In the genomic region with DNA sequence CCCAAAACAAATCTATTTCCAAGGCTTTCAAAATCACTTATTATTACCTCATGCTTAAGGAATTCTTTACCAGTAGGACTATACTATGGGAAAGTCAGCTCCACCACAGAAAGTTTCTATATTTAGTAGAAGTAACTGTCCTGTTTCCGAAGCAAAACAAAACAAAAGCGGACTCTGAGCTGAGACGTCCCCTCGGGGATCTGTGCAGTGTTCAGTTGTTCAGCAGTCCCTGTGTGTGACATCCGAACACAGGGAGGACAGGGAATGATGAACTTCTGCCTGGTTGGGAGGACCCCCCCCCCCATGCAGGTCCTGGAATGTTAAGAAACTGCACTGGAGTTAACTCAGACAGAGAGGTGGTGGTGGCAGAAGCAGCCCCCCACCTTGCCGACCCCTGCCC, we compare ENCODE assay signal across 15 mouse cellular contexts. TPM values are rescaled to one million over a fixed set of nuclear protein-coding genes. Genes with fewer than 3 reads are reported as not detected.
DNase-seq lines count a peak whose midpoint lies in the region; ATAC-seq and TF ChIP-seq lines count a peak whose summit lies in the region.
"Had no signal": no experiment of that assay in that cellular context is flagged by ENCODE, and none has a peak within 500 bp of the region (broad histone marks: within the 10 kb centered on the region; RNA-seq: fewer than 3 reads in every experiment).

No protein-coding gene starts in this region.

- 14% methylated on average over 6 of the region's 6 CpGs for WGBS in heart, embryonic 15.5 days
- 37% methylated on average over 6 of the region's 6 CpGs for WGBS in lung, postnatal 0 days
- 32% methylated on average over 6 of the region's 6 CpGs for WGBS in intestine, embryonic 15.5 days
- WGBS in stomach, postnatal 0 days = 29% methylated on average over 6 of the region's 6 CpGs

- H3K9ac ChIP-seq in heart, embryonic 15.5 days = no peak overlapping the region
- H3K9ac ChIP-seq in lung, postnatal 0 days (replicated peaks; ENCODE audit: low read depth) = no peak overlapping the region
- H3K9ac ChIP-seq in intestine, embryonic 15.5 days = no peak overlapping the region
- H3K9ac ChIP-seq in stomach, postnatal 0 days (ENCODE audit: low read length) = no peak overlapping the region
- H3K9ac ChIP-seq: liver, embryonic 13.5 days had no signal

- no peaks in the 10 kb centered on the region for H3K9me3 ChIP-seq in heart, embryonic 15.5 days (replicated peaks)
- H3K9me3 ChIP-seq in lung, postnatal 0 days (ENCODE audit: low read length) = no peaks in the 10 kb centered on the region
- H3K9me3 ChIP-seq in intestine, embryonic 15.5 days = no peaks in the 10 kb centered on the region
- H3K9me3 ChIP-seq in stomach, postnatal 0 days (ENCODE audit: control insufficient read depth, low read length) = no peaks in the 10 kb centered on the region
- H3K9me3 ChIP-seq: hindbrain, embryonic 10.5 days; liver, embryonic 13.5 days had no signal

- ATAC-seq in heart, embryonic 15.5 days (replicated peaks; ENCODE audit: insufficient number of reproducible peaks, insufficient read depth, low FRiP score, low read depth) = 0 out of 2 replicates have a peak, but pooled peaks have one; percentile 14
- peak; percentile 11; the same call in 1 of the 2 replicates for ATAC-seq in lung, postnatal 0 days
- peak; percentile 50; the same call in 1 of the 2 replicates for ATAC-seq in intestine, embryonic 15.5 days
- 0 out of 2 replicates have a peak, but pooled peaks have one; percentile 40 for ATAC-seq in stomach, postnatal 0 days (ENCODE audit: low FRiP score, low TSS enrichment)
- no peak for ATAC-seq in monocyte, adult 5-6 weeks (replicated peaks; ENCODE audit: insufficient number of reproducible peaks, low FRiP score, low TSS enrichment, poor library complexity, severe bottlenecking)
- ATAC-seq: CD4-positive, CD25-positive, alpha-beta regulatory T cell, adult 4 months had no signal

- H3K27me3 ChIP-seq in heart, embryonic 15.5 days = no peaks in the 10 kb centered on the region
- no peaks in the 10 kb centered on the region for H3K27me3 ChIP-seq in lung, postnatal 0 days (replicated peaks; ENCODE audit: insufficient read depth, low read length)
- no peaks in the 10 kb centered on the region for H3K27me3 ChIP-seq in intestine, embryonic 15.5 days (replicated peaks)
- no peaks in the 10 kb centered on the region for H3K27me3 ChIP-seq in stomach, postnatal 0 days (ENCODE audit: control insufficient read depth, insufficient read depth, low read length)
- H3K27me3 ChIP-seq: liver, embryonic 13.5 days had no signal

- no peak for TF ChIP-seq EP300 in lung, postnatal 0 days (IDR thresholded peaks at IDR 0.05)
- TF ChIP-seq EP300 in stomach, postnatal 0 days (optimal IDR thresholded peaks at IDR 0.05) = no peak

- peak overlapping the region; percentile 29 for H3K27ac ChIP-seq in heart, embryonic 15.5 days
- H3K27ac ChIP-seq in lung, postnatal 0 days (ENCODE audit: low read length) = no peak overlapping the region
- peak overlapping the region; percentile 51 for H3K27ac ChIP-seq in intestine, embryonic 15.5 days
- no peak overlapping the region for H3K27ac ChIP-seq in stomach, postnatal 0 days (replicated peaks)
- H3K27ac ChIP-seq: hindbrain, embryonic 10.5 days; liver, embryonic 13.5 days had no signal

- H3K4me1 ChIP-seq in heart, embryonic 15.5 days (replicated peaks) = peaks cover 22% of the 10 kb centered on the region
- no peaks in the 10 kb centered on the region; the same call in 1 of the 2 replicates for H3K4me1 ChIP-seq in lung, postnatal 0 days (ENCODE audit: insufficient read depth, low read depth, low read length)
- H3K4me1 ChIP-seq in intestine, embryonic 15.5 days (replicated peaks) = peaks cover 6% of the 10 kb centered on the region
- no peaks in the 10 kb centered on the region for H3K4me1 ChIP-seq in stomach, postnatal 0 days (replicated peaks; ENCODE audit: control insufficient read depth, insufficient read depth)

- DNase-seq in heart, postnatal 4 days = no peak
- no peak for DNase-seq in lung, postnatal 0 days (ENCODE audit: low spot score)
- DNase-seq in lung, postnatal 4 days = no peak
- DNase-seq in stomach, postnatal 0 days (ENCODE audit: low spot score) = no peak
- DNase-seq: adrenal gland, adult 2 months; cerebellum, adult 2 months; gastrocnemius, postnatal 14 days; liver, embryonic 13.5 days; midbrain, embryonic 14.5 days; right cerebral cortex, postnatal 14 days had no signal

- TF ChIP-seq CTCF in lung, postnatal 0 days (IDR thresholded peaks at IDR 0.05) = no peak
- no peak for TF ChIP-seq CTCF in stomach, postnatal 0 days (IDR thresholded peaks at IDR 0.05; ENCODE audit: low read depth)

- H3K36me3 ChIP-seq in heart, embryonic 15.5 days = no peaks in the 10 kb centered on the region
- 0 out of 2 replicates have a peak, but pooled peaks cover 3% of the 10 kb centered on the region for H3K36me3 ChIP-seq in lung, postnatal 0 days (ENCODE audit: insufficient read depth, low read length)
- H3K36me3 ChIP-seq in intestine, embryonic 15.5 days = no peaks in the 10 kb centered on the region
- no peaks in the 10 kb centered on the region for H3K36me3 ChIP-seq in stomach, postnatal 0 days (ENCODE audit: control insufficient read depth, insufficient read depth, low read length)

- H3K4me3 ChIP-seq in heart, embryonic 15.5 days = no peak overlapping the region
- H3K4me3 ChIP-seq in lung, postnatal 0 days (ENCODE audit: low read depth, low read length) = no peak overlapping the region
- H3K4me3 ChIP-seq in intestine, embryonic 15.5 days (replicated peaks) = no peak overlapping the region
- H3K4me3 ChIP-seq in stomach, postnatal 0 days (ENCODE audit: low read depth, low read length) = no peak overlapping the region
- H3K4me3 ChIP-seq: hindbrain, embryonic 10.5 days; liver, embryonic 13.5 days had no signal

- H3K4me2 ChIP-seq in heart, embryonic 15.5 days = peak overlapping the region; percentile 44
- no peak overlapping the region for H3K4me2 ChIP-seq in lung, postnatal 0 days (replicated peaks; ENCODE audit: low read depth, low read length)
- H3K4me2 ChIP-seq in intestine, embryonic 15.5 days (replicated peaks) = peak overlapping the region; percentile 38
- peak overlapping the region; percentile 34 for H3K4me2 ChIP-seq in stomach, postnatal 0 days (replicated peaks; ENCODE audit: low read depth)
- H3K4me2 ChIP-seq: liver, embryonic 13.5 days had no signal

RNA-seq across cellular contexts. Expression of gene Foxp1, which starts 10.7 kb away (rescaled TPM):
- polyA plus RNA-seq in heart, embryonic 15.5 days (2015; fragmentation: Nextera tagmentation; extraction: Ambion mirVana) = 66.8 and 77.5 TPM in 2 replicates
- 10 to 100 TPM; 66.1 to 67.0 TPM for total RNA-seq in heart, postnatal 4 days (2021)
- 113 and 121 TPM in 2 replicates for polyA plus RNA-seq in lung, postnatal 0 days (2015; fragmentation: Nextera tagmentation; extraction: Ambion mirVana)
- polyA plus RNA-seq in intestine, embryonic 15.5 days (2015; fragmentation: Nextera tagmentation; extraction: Ambion mirVana) = 87.2 and 103 TPM in 2 replicates
- polyA plus RNA-seq in stomach, postnatal 0 days (2015; fragmentation: Nextera tagmentation; extraction: Ambion mirVana) = 68.9 and 74.5 TPM in 2 replicates
- total RNA-seq in monocyte, adult 5-6 weeks (2017) = 75.1 to 154 TPM (median 114 TPM) in 3 replicates

Comparison
In these comparisons a context has a peak if more than half of its experiments do, and no peak if none do; other contexts are left out.
1. H3K27ac ChIP-seq: peak in heart, embryonic 15.5 days (single experiment) and intestine, embryonic 15.5 days (single experiment); none in lung, postnatal 0 days (single experiment) and stomach, postnatal 0 days (single experiment).